Mouse (Mus musculus): ENCODE results near the gene Tgfbr2. TPM values are rescaled to one million over a fixed set of nuclear protein-coding genes. Genes with fewer than 3 reads are reported as not detected.
"Not testable (repeated sequence)": the region's sequence is repeated elsewhere in the genome, so short reads cannot be mapped to it uniquely, and the experiment has no call there.

Tgfbr2 gene
- polyA plus RNA-seq, 1 experiment from 2014 or later: 7.2 TPM

- H3K4me2 ChIP-seq: no peak overlapping the region
- 89% methylated on average over 12 of the region's 12 CpGs for WGBS
- H3K36me3 ChIP-seq: no peaks in the 10 kb centered on the region
- no peak overlapping the region for H3K9ac ChIP-seq (replicated peaks)
- no peak for ATAC-seq (ENCODE audit: low FRiP score)
- no peak overlapping the region for H3K27ac ChIP-seq (replicated peaks)
- no peaks in the 10 kb centered on the region for H3K4me1 ChIP-seq
- H3K4me3 ChIP-seq (replicated peaks): no peak overlapping the region
- no peaks in the 10 kb centered on the region for H3K9me3 ChIP-seq (replicated peaks)
- H3K27me3 ChIP-seq (replicated peaks): no peaks in the 10 kb centered on the region
Measured at GRCm38 (mm10) chr9:116084324-116084931, 90.7 kb downstream of the Tgfbr2 start.

DNA sequence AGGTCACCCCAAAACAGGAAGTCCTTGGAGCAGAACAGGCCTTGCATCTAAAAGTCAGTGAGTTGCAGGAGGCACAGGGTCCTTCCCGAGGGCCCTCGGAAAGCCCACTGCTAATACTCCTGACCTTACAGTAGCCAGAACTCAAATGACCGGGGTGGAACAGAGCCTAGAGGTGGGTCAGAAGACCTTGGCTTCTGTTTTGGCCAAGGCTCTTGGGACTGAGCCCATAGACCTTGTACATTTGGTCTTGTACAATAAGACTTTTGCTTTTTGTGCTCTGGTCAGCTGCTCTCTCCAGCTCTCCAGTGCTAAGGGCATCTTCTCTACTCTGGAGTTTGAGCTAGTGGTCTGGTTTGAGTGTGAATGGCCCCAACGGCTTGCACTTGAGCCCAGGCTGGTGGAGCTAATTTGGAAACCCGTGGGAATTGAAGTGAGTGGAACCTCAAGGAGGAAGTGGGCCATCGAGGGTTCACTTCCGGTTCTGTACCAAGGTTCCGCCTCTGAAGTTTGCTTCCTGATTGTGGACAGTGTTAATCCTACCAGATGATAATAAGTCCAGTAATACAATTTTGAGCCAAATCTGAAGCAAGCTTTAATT lies 91.3 kb downstream of the Tgfbr2 start:
- WGBS: 91% methylated on average over 8 of the region's 8 CpGs
- H3K4me3 ChIP-seq (replicated peaks): no peak overlapping the region

GRCm38 (mm10) chr9:116083300-116083699 lies 91.9 kb downstream of the Tgfbr2 start:
- WGBS: 64% methylated on average over 5 of the region's 5 CpGs
- Histone ChIP-seq H3K4me2 (no peak overlapping the region), H3K9me3 (replicated peaks) (no peaks in the 10 kb centered on the region), H3K4me3 (replicated peaks) (no peak overlapping the region), H3K9ac (replicated peaks) (no peak overlapping the region), H3K4me1 (no peaks in the 10 kb centered on the region), H3K27ac (replicated peaks) (no peak overlapping the region), H3K27me3 (replicated peaks) (no peaks in the 10 kb centered on the region), H3K36me3 (no peaks in the 10 kb centered on the region)
- no peak for ATAC-seq (ENCODE audit: low FRiP score)

More for the DNA sequence above, 91.3 kb downstream of the Tgfbr2 start:
- no peak overlapping the region for H3K9ac ChIP-seq (replicated peaks)
- no peak overlapping the region for H3K4me2 ChIP-seq
- no peak for ATAC-seq (ENCODE audit: low FRiP score)
- H3K27me3 ChIP-seq (replicated peaks): no peaks in the 10 kb centered on the region
- H3K4me1 ChIP-seq: no peaks in the 10 kb centered on the region
- no peaks in the 10 kb centered on the region for H3K36me3 ChIP-seq
- no peak overlapping the region for H3K27ac ChIP-seq (replicated peaks)
- H3K9me3 ChIP-seq (replicated peaks): no peaks in the 10 kb centered on the region

DNA sequence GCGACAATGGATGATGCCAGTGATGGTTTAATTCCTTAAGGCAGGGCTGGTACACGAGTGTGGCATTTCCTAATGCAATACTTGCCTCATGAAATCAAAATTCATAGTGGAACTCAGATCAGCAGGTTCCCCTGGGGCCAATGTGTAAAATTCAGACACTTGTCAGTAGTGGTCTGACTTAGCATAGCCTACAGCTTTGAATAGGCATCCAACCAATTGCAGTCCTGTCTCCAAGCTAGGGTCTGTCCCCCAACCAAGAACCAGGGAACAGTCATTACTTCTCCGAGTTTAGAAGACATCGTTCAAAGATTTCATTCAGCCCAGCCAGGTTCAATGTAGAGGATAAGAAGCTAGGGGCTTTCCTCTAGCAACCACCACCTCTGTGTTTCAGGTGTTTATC lies 93.4 kb downstream of the Tgfbr2 start:
- no peak overlapping the region for H3K9ac ChIP-seq (replicated peaks)
- 81% methylated on average over 4 of the region's 4 CpGs for WGBS
- no peak overlapping the region for H3K27ac ChIP-seq (replicated peaks)
- H3K27me3 ChIP-seq (replicated peaks): no peaks in the 10 kb centered on the region
- no peaks in the 10 kb centered on the region for H3K4me1 ChIP-seq
- no peak overlapping the region for H3K4me3 ChIP-seq (replicated peaks)
- H3K4me2 ChIP-seq: no peak overlapping the region
- no peaks in the 10 kb centered on the region for H3K36me3 ChIP-seq
- ATAC-seq (ENCODE audit: low FRiP score): no peak
- no peaks in the 10 kb centered on the region for H3K9me3 ChIP-seq (replicated peaks)

GRCm38 (mm10) chr9:116077419-116077818 lies 97.7 kb downstream of the Tgfbr2 start:
- Histone ChIP-seq H3K9me3 (replicated peaks) (no peaks in the 10 kb centered on the region), H3K4me2 (no peak overlapping the region), H3K27ac (replicated peaks) (no peak overlapping the region), H3K4me1 (no peaks in the 10 kb centered on the region), H3K36me3 (no peaks in the 10 kb centered on the region), H3K4me3 (replicated peaks) (no peak overlapping the region), H3K27me3 (replicated peaks) (no peaks in the 10 kb centered on the region), H3K9ac (replicated peaks) (no peak overlapping the region)
- no peak for ATAC-seq (ENCODE audit: low FRiP score)
- 89% methylated on average over 2 of the region's 2 CpGs for WGBS

GRCm38 (mm10) chr9:116076946-116077345 lies 98.2 kb downstream of the Tgfbr2 start:
- no peak for ATAC-seq (ENCODE audit: low FRiP score)
- Histone ChIP-seq H3K9me3 (replicated peaks) (no peaks in the 10 kb centered on the region), H3K9ac (replicated peaks) (no peak overlapping the region), H3K36me3 (no peaks in the 10 kb centered on the region), H3K4me1 (no peaks in the 10 kb centered on the region), H3K27me3 (replicated peaks) (no peaks in the 10 kb centered on the region), H3K4me3 (replicated peaks) (no peak overlapping the region), H3K27ac (replicated peaks) (no peak overlapping the region), H3K4me2 (no peak overlapping the region)
- 81% methylated on average over 2 of the region's 2 CpGs for WGBS

DNA sequence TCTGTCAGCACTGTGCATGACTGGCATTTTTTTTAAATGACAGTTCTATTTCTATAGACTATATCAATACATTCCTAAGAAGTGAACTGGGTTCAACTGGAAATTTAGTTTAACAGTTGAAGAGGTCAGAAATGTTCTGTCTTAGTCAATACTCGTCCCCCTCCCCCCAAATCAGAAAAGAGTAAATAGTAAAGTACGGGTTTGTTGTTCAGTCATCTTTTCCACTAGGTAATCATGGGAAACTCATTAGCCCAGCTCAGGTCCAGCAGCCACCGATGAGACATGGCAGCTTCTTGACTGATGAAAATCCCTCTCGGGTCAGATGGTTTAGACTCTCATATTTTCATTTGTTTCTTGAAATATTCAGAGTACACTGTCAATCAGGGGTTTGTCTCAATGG lies 99.0 kb downstream of the Tgfbr2 start:
- ATAC-seq (ENCODE audit: low FRiP score): no peak
- no peaks in the 10 kb centered on the region for H3K27me3 ChIP-seq (replicated peaks)
- no peaks in the 10 kb centered on the region for H3K4me1 ChIP-seq
- H3K36me3 ChIP-seq: no peaks in the 10 kb centered on the region
- no peak overlapping the region for H3K27ac ChIP-seq (replicated peaks)
- H3K4me2 ChIP-seq: no peak overlapping the region
- WGBS: 70% methylated on average over 4 of the region's 4 CpGs
- no peak overlapping the region for H3K9ac ChIP-seq (replicated peaks)
- H3K4me3 ChIP-seq (replicated peaks): no peak overlapping the region
- H3K9me3 ChIP-seq (replicated peaks): no peaks in the 10 kb centered on the region

- ATAC-seq (ENCODE audit: low FRiP score); H3K36me3 ChIP-seq; H3K9ac ChIP-seq (replicated peaks); H3K4me2 ChIP-seq; H3K4me1 ChIP-seq; H3K4me3 ChIP-seq (replicated peaks); H3K27ac ChIP-seq (replicated peaks); H3K27me3 ChIP-seq (replicated peaks); H3K9me3 ChIP-seq (replicated peaks): not testable (repeated sequence)
- 89% methylated on average over 1 of the region's 1 CpGs for WGBS
Measured at GRCm38 (mm10) chr9:116071561-116071960, 103.6 kb downstream of the Tgfbr2 start.

DNA sequence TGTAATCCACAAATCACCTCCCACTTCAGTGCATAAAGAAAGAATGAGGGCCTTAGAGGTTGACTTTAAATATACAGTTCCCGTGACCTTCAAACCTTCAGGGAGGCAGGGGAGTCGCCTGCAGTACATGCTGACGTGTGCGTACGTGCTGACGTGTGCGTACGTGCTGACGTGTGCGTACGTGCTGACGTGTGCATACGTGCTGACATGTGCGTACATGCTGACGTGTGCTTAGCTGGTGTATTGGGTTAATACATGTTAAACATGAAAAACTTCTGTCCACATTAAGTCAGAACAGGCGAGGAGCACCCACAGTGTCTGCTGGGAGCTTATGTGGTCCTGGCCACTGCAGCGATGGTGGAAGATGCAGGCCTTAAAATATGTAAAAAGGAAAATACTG lies 110.4 kb downstream of the Tgfbr2 start:
- no peak overlapping the region for H3K27ac ChIP-seq (replicated peaks)
- H3K4me1 ChIP-seq: no peaks in the 10 kb centered on the region
- no peak overlapping the region for H3K4me3 ChIP-seq (replicated peaks)
- no peak overlapping the region for H3K4me2 ChIP-seq
- no peak for ATAC-seq (ENCODE audit: low FRiP score)
- no peak overlapping the region for H3K9ac ChIP-seq (replicated peaks)
- no peaks in the 10 kb centered on the region for H3K36me3 ChIP-seq
- 94% methylated on average over 17 of the region's 17 CpGs for WGBS
- no peaks in the 10 kb centered on the region for H3K27me3 ChIP-seq (replicated peaks)
- no peaks in the 10 kb centered on the region for H3K9me3 ChIP-seq (replicated peaks)

DNA sequence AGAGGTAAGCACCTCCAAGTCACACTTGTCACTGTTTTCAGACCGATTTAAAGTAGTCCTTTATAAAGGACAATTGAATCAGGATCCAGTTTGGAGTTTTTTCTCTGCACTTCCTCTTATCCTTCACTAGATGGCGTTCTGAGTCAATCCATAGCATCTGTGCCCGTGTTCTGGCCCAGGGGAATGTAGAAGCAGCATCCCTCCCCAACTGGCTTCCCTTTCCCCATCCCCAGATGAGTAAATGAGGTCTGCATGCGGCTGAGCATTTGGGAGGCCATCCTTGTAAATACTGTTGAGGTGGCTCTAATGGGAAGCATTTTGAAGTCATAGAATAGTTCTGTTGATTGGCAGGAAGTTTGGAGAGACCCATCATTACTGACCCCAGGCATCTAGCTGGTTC lies 114.5 kb downstream of the Tgfbr2 start:
- ATAC-seq (ENCODE audit: low FRiP score): no peak
- H3K4me1 ChIP-seq: no peaks in the 10 kb centered on the region

DNA sequence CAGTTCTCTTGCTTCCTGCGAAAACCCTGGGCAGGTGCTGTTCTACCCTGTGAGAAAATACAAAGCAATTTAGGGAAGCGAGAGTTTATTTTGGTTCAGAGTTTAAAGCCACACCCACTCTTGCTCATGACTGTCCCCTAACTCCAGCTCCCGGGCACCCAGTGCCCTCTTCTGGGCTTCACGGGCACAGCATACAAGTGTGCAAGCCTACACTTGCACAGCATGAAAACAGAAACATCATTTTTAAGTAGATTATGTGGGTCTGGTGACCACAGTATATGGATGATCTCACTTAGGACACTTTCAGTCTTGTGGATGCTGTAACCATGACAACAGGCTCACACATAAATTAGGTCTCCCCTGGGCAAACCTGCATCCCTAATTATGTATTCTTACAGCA lies 116.0 kb downstream of the Tgfbr2 start:
- no peak overlapping the region for H3K27ac ChIP-seq (replicated peaks)
- no peak for ATAC-seq (ENCODE audit: low FRiP score)
- no peaks in the 10 kb centered on the region for H3K9me3 ChIP-seq (replicated peaks)
- H3K4me3 ChIP-seq (replicated peaks): no peak overlapping the region
- no peaks in the 10 kb centered on the region for H3K4me1 ChIP-seq
- 66% methylated on average over 4 of the region's 4 CpGs for whole genome bisulfite sequencing
- H3K27me3 ChIP-seq (replicated peaks): no peaks in the 10 kb centered on the region
- H3K4me2 ChIP-seq: no peak overlapping the region
- H3K9ac ChIP-seq (replicated peaks): no peak overlapping the region
- H3K36me3 ChIP-seq: no peaks in the 10 kb centered on the region

More for the DNA sequence above, 114.5 kb downstream of the Tgfbr2 start:
- Histone ChIP-seq H3K4me2 (no peak overlapping the region), H3K9me3 (replicated peaks) (no peaks in the 10 kb centered on the region), H3K27ac (replicated peaks) (no peak overlapping the region), H3K9ac (replicated peaks) (no peak overlapping the region), H3K27me3 (replicated peaks) (no peaks in the 10 kb centered on the region), H3K4me3 (replicated peaks) (no peak overlapping the region), H3K36me3 (no peaks in the 10 kb centered on the region)
- 8% methylated on average over 4 of the region's 4 CpGs for WGBS

GRCm38 (mm10) chr9:116058475-116058874 lies 116.7 kb downstream of the Tgfbr2 start:
- H3K27me3 ChIP-seq (replicated peaks): no peaks in the 10 kb centered on the region
- H3K27ac ChIP-seq (replicated peaks): no peak overlapping the region
- H3K4me2 ChIP-seq: no peak overlapping the region
- H3K36me3 ChIP-seq: no peaks in the 10 kb centered on the region
- WGBS: 95% methylated on average over 4 of the region's 4 CpGs
- no peaks in the 10 kb centered on the region for H3K4me1 ChIP-seq
- no peaks in the 10 kb centered on the region for H3K9me3 ChIP-seq (replicated peaks)
- H3K9ac ChIP-seq (replicated peaks): no peak overlapping the region
- no peak overlapping the region for H3K4me3 ChIP-seq (replicated peaks)
- no peak for ATAC-seq (ENCODE audit: low FRiP score)
